Mouse (Mus musculus): Measurements from ENCODE around the gene Cblc. TPM values are rescaled to one million over a fixed set of nuclear protein-coding genes. Genes with fewer than 3 reads are reported as not detected.
"Not testable (repeated sequence)": the region's sequence is repeated elsewhere in the genome, so short reads cannot be mapped to it uniquely, and the experiment has no call there.

The Cblc gene
- polyA plus RNA-seq, 1 experiment, result not detected

GRCm38 (mm10) chr7:19809369-19809768 lies 12.8 kb upstream of the Cblc start:
- Histone ChIP-seq H3K27ac (ENCODE audit: insufficient read depth, low read depth, low read length) (no peak overlapping the region), H3K4me1 (ENCODE audit: control insufficient read depth, insufficient read depth, low read length) (peaks cover 13% of the 10 kb centered on the region), H3K4me3 (ENCODE audit: insufficient read depth, low read length) (no peak overlapping the region)
- TF ChIP-seq CTCF (IDR thresholded peaks at IDR 0.05; ENCODE audit: low read depth, low read length) (no peak), POLR2A (IDR thresholded peaks at IDR 0.05; ENCODE audit: borderline replicate concordance, low read depth, low read length) (no peak)

GRCm38 (mm10) chr7:19806356-19806969 lies 9.9 kb upstream of the Cblc start:
- H3K27ac ChIP-seq (ENCODE audit: insufficient read depth, low read depth, low read length), result no peak overlapping the region
- TF ChIP-seq CTCF (IDR thresholded peaks at IDR 0.05; ENCODE audit: low read depth, low read length) (no peak), POLR2A (IDR thresholded peaks at IDR 0.05; ENCODE audit: borderline replicate concordance, low read depth, low read length) (no peak)
- no peak overlapping the region for H3K4me3 ChIP-seq (ENCODE audit: insufficient read depth, low read length)
- H3K4me1 ChIP-seq (ENCODE audit: control insufficient read depth, insufficient read depth, low read length), result peaks cover 11% of the 10 kb centered on the region

- TF ChIP-seq POLR2A (IDR thresholded peaks at IDR 0.05; ENCODE audit: borderline replicate concordance, low read depth, low read length) (no peak), CTCF (IDR thresholded peaks at IDR 0.05; ENCODE audit: low read depth, low read length) (peak; percentile 85)
- H3K27ac ChIP-seq (ENCODE audit: insufficient read depth, low read depth, low read length), result no peak overlapping the region
- H3K4me3 ChIP-seq (ENCODE audit: insufficient read depth, low read length), result no peak overlapping the region
- H3K4me1 ChIP-seq (ENCODE audit: control insufficient read depth, insufficient read depth, low read length), result peaks cover 11% of the 10 kb centered on the region
These were observed 6.4 kb upstream of the Cblc start for GRCm38 (mm10) chr7:19802995-19803394.

GRCm38 (mm10) chr7:19800764-19801163 lies 4.2 kb upstream of the Cblc start:
- Histone ChIP-seq H3K4me3 (ENCODE audit: insufficient read depth, low read length) (no peak overlapping the region), H3K27ac (ENCODE audit: insufficient read depth, low read depth, low read length) (no peak overlapping the region), H3K4me1 (ENCODE audit: control insufficient read depth, insufficient read depth, low read length) (peaks cover 11% of the 10 kb centered on the region)
- no peak for TF ChIP-seq POLR2A (IDR thresholded peaks at IDR 0.05; ENCODE audit: borderline replicate concordance, low read depth, low read length)
- TF ChIP-seq CTCF (IDR thresholded peaks at IDR 0.05; ENCODE audit: low read depth, low read length), result peak; percentile 53

- TF ChIP-seq POLR2A (IDR thresholded peaks at IDR 0.05; ENCODE audit: borderline replicate concordance, low read depth, low read length), result no peak
- no peak for TF ChIP-seq CTCF (IDR thresholded peaks at IDR 0.05; ENCODE audit: low read depth, low read length)
- H3K4me1 ChIP-seq (ENCODE audit: control insufficient read depth, insufficient read depth, low read length), result peaks cover 7% of the 10 kb centered on the region
- no peak overlapping the region for H3K27ac ChIP-seq (ENCODE audit: insufficient read depth, low read depth, low read length)
- H3K4me3 ChIP-seq (ENCODE audit: insufficient read depth, low read length), result no peak overlapping the region
These were observed 355 bp downstream of the Cblc start for GRCm38 (mm10) chr7:19796254-19796653.

GRCm38 (mm10) chr7:19795236-19795635 lies 1.4 kb downstream of the Cblc start:
- Histone ChIP-seq H3K27ac (ENCODE audit: insufficient read depth, low read depth, low read length) (no peak overlapping the region), H3K4me1 (ENCODE audit: control insufficient read depth, insufficient read depth, low read length) (peaks cover 7% of the 10 kb centered on the region), H3K4me3 (ENCODE audit: insufficient read depth, low read length) (no peak overlapping the region)
- TF ChIP-seq POLR2A (IDR thresholded peaks at IDR 0.05; ENCODE audit: borderline replicate concordance, low read depth, low read length) (no peak), CTCF (IDR thresholded peaks at IDR 0.05; ENCODE audit: low read depth, low read length) (no peak)

- Histone ChIP-seq H3K27ac (ENCODE audit: insufficient read depth, low read depth, low read length) (no peak overlapping the region), H3K4me3 (ENCODE audit: insufficient read depth, low read length) (no peak overlapping the region), H3K4me1 (ENCODE audit: control insufficient read depth, insufficient read depth, low read length) (peaks cover 7% of the 10 kb centered on the region)
- TF ChIP-seq CTCF (IDR thresholded peaks at IDR 0.05; ENCODE audit: low read depth, low read length) (no peak), POLR2A (IDR thresholded peaks at IDR 0.05; ENCODE audit: borderline replicate concordance, low read depth, low read length) (no peak)
These were observed 3.6 kb downstream of the Cblc start for GRCm38 (mm10) chr7:19792701-19793630.

- H3K27ac ChIP-seq (ENCODE audit: insufficient read depth, low read depth, low read length); H3K4me1 ChIP-seq (ENCODE audit: control insufficient read depth, insufficient read depth, low read length); H3K4me3 ChIP-seq (ENCODE audit: insufficient read depth, low read length): not testable (repeated sequence)
These were observed 5.1 kb downstream of the Cblc start for GRCm38 (mm10) chr7:19791504-19791903.

GRCm38 (mm10) chr7:19789904-19790347 lies 6.7 kb downstream of the Cblc start:
- Histone ChIP-seq H3K4me1 (ENCODE audit: control insufficient read depth, insufficient read depth, low read length) (peaks cover 7% of the 10 kb centered on the region), H3K4me3 (ENCODE audit: insufficient read depth, low read length) (peak overlapping the region; percentile 55), H3K27ac (ENCODE audit: insufficient read depth, low read depth, low read length) (no peak overlapping the region)
- TF ChIP-seq POLR2A (IDR thresholded peaks at IDR 0.05; ENCODE audit: borderline replicate concordance, low read depth, low read length), result no peak
- peak; percentile 93 for TF ChIP-seq CTCF (IDR thresholded peaks at IDR 0.05; ENCODE audit: low read depth, low read length)

GRCm38 (mm10) chr7:19785874-19786458 lies 10.6 kb downstream of the Cblc start:
- Histone ChIP-seq H3K4me1 (ENCODE audit: control insufficient read depth, insufficient read depth, low read length) (no peaks in the 10 kb centered on the region; the same call in 1 of the 2 replicates), H3K27ac (ENCODE audit: insufficient read depth, low read depth, low read length) (no peak overlapping the region), H3K4me3 (ENCODE audit: insufficient read depth, low read length) (no peak overlapping the region)
- no peak for TF ChIP-seq CTCF (IDR thresholded peaks at IDR 0.05; ENCODE audit: low read depth, low read length)
- TF ChIP-seq POLR2A (IDR thresholded peaks at IDR 0.05; ENCODE audit: borderline replicate concordance, low read depth, low read length), result no peak

Data from bone marrow macrophage, adult 2 months (primary cell).